Mouse (Mus musculus) yolk sac, embryonic 10.5 days (tissue): ENCODE results near the gene Ehd1.
"Not testable (repeated sequence)": the region's sequence is repeated elsewhere in the genome, so short reads cannot be mapped to it uniquely, and the experiment has no call there.

Experiments
- DNase-seq: peaks from one replicate; pipeline ENCODE4 v3.0.0-alpha.2; 2017; ENCODE audit warnings: low spot score

The Ehd1 gene

DNA sequence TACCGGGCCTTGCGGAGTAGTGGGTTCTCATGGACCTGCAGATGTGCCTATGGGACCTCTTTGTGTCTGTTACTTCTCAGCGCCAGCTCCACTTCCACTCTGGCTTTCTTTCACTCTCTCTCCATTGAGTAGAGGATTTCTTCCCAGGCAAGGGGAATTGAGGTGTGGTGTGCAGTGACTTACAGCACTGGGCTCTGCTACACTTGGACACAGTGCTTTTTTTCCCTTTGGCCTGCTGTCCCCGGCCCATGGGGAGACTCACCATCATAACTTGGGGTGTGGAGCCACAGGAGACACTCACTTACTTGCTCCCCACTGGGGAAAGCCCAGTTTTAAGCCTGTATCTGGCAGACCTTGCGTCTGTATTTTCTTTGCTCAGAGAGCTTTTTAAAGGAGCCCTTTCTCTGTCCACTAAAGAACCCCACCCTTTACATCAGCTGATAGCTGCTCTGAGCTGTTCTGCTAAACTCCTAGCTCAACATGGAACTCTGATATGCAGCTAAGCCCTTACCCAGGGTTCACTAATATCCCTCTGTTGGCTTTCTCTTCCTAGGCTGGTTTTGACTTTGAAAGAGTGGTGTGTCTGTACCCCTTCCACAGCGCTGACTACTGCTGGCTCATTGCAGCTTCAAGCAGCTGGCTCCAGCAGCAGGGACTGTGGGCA, 3.1 kb downstream of the Ehd1 start:
- DNase-seq: no peak

DNA sequence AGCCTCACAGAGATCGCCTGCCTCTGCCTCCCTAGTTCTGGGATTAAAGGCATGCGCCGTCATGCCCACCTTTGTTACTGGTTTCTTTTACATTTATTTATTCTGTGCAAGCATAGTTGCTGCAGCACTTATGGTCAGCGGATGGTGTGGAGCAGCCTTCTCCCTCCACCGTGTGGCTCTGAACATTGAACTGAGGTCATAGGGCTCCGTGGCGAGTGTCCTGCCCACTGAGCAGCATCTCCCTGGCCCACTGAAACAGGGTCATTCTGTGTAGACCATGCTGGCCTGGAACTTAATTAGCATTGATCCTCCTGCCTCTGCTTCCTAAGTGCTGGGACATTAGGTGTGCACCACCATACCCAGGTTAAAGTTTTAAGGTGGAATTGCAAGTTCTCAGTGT, 4.0 kb downstream of the Ehd1 start:
- DNase-seq: no peak

DNA sequence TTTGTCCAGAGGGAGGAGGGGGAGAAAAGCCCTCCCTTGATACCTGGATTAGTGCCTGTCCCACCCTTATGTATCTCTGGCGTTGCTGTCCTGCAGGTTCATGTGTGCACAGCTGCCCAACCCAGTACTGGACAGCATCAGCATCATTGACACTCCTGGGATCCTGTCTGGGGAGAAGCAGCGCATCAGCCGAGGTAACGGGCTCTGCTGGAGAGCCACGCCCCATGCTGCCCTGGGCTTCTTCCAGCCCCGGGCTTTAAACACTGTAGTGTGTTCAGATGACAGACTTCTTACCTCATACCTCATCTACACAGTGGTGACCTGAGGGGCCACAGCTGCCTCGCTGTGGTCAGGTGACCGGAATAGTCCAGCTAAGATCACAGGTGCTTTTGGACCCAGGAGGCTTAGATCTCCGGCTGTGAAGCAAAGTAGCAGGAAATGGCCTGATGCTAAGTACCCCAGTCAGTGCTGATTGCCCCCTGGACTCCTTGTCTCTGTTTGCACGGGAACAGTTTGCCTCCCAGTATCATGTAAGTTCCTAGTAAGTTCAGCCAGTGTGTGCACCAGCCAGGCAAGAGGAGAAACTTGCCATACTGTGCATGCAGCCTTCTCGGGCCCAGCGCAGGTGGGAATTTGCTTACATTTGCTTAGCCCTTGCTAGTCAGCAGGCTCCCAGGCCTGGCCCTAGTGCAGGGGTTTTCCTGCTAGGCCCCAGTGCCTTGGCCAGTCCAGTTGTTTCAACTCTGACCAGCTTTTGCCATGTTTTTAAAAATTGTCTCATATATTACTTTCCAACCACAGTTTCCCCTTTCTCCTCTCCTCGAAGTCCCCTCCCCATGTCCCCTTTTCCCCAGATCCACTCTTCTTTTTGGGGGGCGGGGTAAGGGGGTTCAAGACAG, 4.8 kb downstream of the Ehd1 start:
- DNase-seq: peak; percentile 73

DNA sequence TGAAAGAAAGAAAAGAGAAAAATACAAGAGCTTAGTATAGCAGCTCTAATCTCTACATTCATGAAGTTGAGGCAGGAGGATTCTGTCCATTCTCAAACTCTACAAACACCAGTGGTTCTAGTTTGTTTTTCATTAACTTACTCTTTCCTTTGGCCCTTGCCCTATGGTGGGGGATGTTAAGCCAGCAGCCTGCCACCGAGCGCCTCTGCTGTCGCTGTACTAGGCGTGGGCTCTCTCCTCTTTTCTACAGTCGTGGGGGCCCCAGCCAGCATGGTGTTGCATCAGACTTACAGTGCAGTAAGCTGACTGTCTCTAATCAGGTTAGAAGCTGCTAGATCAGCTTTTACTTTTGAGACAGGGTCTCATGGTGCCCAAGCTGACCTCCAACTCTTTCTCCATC, 6.5 kb downstream of the Ehd1 start:
- no peak for DNase-seq

DNA sequence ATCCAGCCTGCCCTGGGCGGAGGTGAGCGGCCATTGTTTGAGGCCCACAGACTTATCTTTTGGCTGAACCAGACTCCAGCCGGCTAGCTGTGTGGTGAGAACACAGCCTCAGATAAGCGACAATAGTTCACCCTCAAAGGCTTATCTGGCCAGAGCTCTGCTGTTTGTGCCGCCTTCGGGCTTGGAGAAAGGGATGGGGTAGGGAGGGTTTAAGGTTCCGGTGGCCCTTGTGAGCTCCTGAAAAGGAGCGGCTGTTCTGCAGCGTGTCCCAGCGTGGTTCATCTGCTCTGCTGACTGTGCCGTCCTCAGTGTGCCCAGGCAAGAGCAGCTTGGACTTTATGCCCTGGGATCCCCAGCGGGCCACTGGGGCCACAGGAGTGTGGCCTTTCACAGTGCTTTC, 8.0 kb downstream of the Ehd1 start:
- DNase-seq: no peak

DNA sequence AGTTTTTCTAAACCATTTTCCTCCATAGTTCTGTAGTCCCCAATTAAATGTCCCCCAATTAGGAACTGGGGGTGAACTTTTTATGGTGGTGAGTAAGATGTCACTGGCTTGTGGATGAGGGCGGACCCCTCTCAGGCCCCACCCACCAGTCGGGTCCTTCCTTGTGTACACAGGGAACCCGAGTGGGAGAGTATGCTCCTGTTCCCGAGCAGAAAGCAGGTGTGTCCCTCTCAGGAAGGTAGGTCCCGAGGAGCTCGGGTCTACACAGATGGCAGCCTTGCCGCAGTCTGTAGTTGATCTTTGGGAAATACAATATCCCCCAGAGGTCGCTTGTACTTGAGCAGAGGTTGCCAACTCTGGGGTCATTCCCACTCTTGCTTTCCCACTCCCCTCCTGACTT, 8.7 kb downstream of the Ehd1 start:
- DNase-seq: no peak

DNA sequence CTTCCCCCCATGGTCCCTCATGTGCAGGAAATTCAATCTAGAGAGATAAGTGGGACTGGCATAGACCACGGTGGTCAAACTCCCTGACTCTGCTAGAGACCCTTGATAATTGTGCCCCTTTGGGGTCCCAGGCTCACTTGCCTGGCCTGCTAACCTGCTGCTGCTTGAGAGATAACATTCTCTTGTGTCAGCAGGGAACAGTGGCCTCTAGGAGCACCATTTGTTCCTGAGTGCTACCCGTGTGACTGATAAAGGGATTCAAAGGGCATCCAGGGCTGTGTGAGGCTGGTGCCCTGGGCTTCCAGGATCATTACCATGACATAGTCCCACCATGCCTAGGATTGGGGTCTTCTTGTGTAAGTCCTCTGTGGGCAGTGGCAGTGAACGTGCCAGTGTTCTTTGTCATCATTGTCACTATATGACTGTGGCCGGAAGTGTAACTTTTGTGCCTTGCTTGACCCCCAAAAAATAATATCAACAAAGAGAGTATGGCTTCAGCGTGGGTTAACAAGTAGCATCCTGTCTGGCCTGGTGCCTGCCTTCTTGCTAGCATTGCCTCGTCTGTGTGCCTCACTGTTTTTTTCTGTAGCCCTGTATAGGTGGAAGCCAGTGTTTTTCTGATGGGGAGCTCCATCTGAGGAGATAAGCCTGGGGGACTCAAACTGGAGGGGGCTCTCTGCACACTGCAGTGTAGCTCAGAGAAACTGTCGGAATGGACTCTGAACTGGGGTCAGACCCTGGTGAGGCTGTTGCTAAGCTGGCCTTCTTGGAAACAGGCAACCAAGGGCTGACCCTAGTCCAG, 9.3 kb downstream of the Ehd1 start:
- peak; percentile 76 for DNase-seq

DNA sequence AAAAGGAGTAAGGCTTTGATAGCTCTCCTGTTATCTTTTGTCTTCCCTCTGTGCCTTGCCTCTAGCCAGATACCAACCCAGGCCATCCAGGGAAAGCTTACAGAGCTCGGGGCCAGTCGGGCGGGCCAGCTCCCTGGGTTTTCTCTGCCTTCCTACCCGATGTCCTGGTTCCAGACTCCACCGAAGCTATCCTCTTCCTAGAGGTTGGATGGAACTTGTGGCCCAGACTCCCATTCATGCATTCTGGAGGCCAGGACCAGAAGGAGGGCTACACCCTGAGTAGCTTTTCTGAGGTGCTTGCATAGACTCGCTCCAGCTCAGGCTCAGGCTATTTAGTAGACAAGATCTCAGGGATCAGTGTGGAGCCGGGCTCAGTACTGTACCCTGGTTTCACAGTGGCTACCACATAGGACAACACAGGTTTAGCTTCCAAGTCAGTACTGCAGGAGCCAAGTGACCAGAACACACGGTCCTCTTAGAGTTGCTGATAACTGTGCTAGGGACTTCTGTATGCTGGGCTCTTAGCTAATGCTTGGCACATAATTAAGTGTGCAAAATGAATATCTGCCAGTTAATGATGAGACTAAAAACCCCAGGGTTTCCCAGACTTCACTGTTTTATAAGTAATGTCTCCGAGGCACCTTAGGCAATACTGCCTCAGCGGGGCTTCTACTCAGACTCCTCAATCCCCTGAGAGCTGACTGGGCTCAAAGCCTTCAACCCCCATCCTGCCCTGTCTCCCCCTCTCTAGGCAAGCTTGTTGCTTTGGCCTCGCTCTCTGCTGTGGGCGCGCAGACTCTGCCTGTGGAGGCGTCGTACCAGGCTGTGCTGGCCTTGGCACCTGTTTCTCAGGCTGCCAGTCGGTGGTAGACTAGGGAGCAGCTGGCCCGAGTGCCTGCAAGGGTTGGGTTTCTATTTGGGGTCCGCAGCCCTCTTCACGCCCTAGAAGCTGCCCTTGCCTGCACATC, 10.2 kb downstream of the Ehd1 start:
- no peak for DNase-seq

DNA sequence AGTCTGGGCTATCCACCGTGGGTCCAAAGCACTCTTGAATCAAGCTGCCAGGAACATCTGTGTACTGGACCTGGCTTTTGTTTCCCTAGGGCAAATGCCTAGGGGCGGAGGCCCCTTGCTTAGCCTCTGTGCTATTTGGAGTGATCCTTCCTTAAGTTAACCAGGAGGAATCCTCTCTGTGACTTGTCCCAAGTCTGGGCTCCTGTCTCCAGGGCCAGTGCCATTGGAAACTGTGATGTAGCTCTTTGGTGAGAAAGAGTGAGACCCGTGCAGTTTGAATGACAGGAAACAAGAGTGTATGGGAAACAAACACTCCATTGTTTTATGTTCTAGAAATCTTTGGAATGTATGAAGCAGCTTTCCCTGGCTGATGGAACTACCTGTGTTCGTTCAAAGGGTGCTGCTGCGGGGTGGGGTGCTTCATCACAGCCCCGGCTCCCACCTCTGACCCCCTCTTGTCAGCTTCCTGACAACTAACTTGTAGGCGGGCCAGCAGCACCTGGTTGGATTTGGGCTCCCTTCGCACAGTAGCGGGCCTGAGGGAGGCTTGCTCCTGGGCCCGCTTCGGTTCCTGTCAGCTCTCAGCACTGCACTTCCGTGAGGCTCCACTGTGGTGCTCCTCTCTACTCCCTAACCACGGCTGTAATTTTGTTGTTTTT, 11.8 kb downstream of the Ehd1 start:
- no peak for DNase-seq

DNA sequence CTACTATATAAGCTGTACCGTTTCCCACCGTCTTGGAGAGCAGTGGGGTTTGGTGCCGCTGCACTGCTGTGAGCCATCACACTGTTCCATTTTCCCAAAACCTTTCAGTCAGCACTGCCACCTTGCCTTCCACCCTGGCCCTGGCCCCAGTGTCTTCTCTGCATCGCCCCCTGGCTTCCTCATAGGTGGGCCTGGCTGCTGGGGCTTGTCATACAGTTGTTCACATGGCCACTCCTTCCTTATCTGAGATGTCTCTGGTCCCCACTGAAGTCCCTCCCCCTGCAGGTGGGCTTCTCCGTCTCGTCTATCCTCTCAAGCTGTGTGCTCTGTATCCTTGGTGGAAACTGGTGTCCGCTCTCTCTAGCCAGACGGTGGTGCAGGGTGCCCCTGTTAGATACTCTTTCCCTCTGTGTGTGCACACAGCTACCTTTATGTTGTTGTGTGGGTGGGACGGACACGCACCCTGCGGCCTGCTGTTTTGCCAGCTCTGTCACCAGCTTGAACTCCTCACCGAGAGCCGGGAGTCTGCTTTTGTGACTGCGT, 13.2 kb downstream of the Ehd1 start:
- no peak for DNase-seq

DNA sequence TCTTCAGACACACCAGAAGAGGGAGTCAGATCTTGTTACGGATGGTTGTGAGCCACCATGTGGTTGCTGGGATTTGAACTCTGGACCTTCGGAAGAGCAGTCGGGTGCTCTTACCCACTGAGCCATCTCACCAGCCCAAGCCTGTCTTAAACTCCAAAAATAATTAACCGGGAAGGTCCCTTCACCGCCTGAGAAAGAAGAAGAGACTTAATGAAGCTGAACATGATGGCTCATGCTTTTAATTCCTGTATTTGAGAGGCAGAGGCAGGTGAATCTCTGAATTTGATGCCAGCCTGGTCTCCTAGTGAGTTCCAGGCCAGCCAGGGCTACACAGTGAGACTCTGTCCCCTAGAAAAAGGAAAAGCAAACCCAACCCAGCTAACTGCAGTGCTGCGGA, 14.2 kb downstream of the Ehd1 start:
- DNase-seq: not testable (repeated sequence)

DNA sequence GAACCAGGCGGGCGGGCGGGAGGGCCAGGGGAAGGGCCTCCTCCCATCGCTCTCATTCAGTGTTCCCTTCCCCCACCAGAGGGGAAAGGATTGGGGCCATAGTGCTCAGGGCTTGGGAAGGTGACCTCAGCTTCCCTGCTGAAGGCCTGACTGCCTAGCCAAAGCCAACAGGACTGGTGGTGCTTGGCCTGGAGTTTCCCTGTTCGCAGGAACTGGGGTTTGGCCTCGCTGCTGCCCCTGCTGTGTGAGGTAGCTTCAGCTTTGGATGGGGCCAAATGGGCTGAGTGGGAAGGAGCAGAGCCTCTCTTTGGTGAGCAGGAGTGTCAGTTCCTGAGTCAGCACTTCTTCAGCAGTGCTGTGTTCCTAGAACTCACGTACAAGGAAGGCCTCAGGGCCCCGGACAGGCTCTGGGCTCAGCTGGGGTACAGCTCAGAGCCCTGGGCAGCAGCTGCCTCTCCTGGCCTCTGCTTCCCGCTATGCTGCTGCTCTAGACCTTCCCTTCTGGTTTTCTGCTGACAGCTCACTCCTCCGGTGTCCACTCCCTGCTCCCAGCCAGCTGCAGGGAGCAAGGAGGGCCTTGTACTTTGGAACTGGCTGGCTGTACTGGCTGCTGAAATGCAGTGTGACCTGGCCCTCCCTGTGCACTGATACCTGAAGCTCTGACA, 14.7 kb downstream of the Ehd1 start:
- DNase-seq: peak; percentile 89

DNA sequence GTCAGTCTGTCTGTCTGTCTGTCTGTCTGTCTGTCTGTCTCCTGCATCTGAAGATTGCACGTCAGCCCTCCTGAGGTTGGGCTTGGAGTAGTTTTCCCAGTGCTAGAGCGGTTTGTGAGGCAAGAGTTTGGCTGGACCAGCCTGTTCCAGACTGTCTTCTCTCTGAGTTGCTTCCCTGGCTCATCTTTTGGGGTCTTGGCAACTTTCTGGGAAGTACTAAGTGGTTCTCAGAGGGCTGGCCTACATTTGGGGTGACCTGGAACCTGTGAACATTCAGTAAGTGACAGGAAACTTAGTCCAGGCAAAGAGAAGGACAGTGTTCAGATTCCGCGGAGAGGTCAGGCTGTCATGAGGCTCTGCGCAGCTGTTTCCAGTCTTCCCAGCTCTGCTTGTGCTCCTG, 15.7 kb downstream of the Ehd1 start:
- no peak for DNase-seq

DNA sequence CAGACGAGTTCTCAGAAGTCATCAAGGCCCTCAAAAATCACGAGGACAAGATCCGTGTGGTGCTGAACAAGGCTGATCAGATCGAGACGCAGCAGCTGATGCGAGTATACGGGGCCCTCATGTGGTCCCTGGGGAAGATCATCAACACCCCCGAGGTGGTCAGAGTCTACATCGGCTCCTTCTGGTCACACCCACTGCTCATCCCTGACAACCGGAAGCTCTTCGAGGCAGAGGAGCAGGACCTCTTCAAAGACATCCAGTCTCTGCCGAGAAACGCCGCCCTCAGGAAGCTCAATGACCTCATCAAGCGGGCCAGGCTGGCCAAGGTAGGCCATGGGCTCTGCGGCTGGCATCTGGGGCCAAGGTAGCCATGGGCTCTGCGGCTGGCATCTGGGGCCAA, 17.8 kb downstream of the Ehd1 start:
- no peak for DNase-seq

DNA sequence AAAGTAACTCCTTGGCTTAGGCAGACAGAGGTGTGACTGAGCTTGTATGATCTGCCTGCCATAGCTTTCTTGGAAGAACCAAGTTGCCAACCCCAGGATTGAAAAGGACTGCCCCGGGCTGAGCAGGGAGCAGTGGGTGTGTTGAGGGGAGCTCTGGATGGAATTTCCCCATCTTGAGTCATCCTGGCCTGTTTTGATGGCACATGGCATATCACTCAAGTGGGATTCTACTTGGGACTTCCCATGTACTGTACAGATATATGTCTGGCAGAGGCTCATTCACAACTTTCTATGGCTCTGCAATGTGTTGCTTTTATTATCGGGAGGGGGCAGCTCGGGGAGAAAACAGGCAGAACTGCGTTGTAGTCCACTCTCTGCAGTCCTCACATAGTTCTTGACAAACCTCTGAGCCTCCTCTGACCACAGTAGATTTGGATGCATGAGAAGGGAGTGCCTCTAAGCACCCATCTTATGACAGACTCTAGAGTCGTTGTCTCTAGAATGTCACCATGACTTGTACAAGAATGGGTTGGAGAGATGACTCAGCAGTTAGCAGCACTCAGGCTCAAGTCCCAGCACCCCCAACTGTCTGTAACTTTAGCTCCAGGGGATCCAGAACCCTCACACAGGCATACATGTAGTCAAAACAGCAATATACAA, 20.2 kb downstream of the Ehd1 start:
- DNase-seq: no peak

DNA sequence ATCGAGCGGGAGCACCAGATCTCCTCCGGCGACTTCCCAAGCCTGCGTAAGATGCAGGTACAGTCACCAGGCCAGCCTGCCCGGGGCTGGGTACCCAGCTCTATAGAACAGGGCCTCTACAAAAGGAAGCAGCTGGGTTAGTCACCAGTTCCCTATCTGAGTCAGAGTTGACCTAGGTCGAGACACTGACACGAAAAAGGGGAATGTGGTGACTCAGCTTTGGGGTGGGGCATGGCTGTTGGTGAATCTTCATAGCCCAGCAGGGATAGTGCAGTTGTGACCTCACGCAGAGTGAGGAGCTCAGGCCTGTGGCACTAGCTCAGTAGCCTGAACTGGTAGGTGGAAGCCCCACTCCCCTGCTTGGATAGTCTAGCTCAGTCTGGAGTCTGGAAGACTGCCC, 21.1 kb downstream of the Ehd1 start:
- DNase-seq: peak; percentile 70

DNA sequence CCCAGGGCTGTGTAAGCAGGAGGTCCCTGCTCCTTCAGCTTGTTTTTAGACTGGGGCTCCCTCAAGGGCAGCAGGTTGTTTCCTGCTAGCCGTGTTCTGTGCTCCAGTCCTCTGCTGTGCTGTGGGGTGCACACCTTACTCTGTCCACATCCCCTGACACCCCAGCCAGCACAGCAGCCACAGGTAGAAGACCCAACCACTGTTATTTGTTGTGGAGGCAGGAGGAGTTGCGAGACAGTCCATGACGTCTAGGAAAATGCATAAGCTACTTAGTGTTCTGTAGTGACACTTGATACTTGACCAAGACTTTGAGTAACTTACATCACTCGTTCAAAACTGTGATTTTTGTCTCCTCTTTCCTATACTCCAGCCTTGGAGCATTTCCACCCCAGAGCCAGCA, 22.5 kb downstream of the Ehd1 start:
- DNase-seq: no peak

DNA sequence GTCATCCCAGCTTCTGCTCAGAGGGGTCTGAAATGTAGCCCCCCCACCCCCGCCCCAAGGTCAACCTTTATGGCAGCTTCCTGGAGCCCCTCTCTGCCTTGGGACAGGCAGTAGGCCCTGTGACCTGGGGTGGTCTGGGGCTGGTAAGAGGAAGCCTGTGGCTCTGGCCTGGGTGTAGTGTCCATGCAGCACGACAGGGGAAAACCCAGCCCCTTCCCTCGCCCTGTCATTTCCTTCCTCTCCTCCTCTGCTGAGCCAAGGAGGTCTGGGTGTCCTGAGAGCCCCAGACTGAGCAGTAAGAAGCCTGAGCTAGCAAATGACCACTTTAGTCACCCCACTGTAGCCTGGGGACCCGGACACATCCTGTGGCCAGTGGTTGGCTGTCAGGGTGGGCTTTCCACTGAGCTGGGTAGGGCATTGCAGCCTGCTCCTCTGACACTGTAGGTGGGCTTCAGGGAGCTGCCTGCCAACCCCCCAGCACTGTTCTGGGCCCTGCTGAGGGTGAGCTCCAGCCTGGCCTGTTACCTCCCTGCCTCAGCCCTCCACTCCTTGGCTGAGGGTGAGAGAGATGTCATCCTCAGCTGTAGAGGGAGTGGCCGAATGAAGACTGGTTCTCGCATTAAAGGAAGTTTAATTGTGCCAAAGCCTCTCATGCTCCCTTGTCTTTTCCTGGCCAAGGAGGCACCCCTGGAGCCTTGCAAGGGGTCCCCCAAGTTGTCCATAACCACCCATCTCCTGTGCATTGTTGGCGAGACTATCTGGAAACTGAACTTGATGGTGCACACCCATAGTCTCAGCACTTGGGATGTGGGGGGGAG, 23.1 kb downstream of the Ehd1 start:
- no peak for DNase-seq

DNA sequence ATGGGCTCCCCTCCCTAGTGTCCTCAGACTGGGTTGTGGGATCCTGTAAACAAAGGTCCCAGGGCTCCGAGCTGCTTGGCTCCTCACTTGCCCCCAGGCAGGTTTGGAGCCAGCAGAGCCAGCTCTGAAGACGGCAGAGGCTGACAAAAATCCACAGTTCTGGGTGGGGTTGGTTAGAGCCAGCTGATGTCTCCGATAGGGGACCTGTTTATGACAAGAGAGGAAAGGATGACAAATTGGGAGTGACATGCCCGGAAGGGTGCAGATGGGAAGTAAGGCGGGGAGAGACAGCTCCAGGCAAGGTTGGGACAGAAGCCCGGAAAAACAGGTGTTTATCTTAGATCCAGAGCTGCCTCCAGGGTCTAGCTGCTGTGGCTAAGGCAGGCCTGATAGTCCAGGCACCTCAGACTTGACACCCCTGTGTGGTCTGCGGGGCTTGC, 23.9 kb downstream of the Ehd1 start:
- no peak for DNase-seq
